Mouse (Mus musculus) ovary, postnatal 36 days (tissue): ENCODE measurements around the gene Mmp23.
"Not testable (repeated sequence)": the region's sequence is repeated elsewhere in the genome, so short reads cannot be mapped to it uniquely, and the experiment has no call there.

Source experiments
- DNase-seq: peaks from one replicate; pipeline ENCODE4 v3.0.0; 2022; ENCODE audit warnings: low spot score, mixed read lengths

Mmp23 gene

GRCm38 (mm10) chr4:155653086-155653450, at the start of gene Mmp23:
Mmp23 (minus strand) TSS chr4:155653384.
- peak; percentile 75 for DNase-seq

- DNase-seq, result no peak
These were observed 47.2 kb upstream of the Mmp23 start for GRCm38 (mm10) chr4:155700425-155700824.

GRCm38 (mm10) chr4:155696261-155697255, 43.4 kb upstream of the Mmp23 start:
- peak; percentile 8 for DNase-seq

- DNase-seq, result no peak
These were observed 42.4 kb upstream of the Mmp23 start for GRCm38 (mm10) chr4:155695531-155696062.

- DNase-seq, result peak; percentile 61
These were observed 41.6 kb upstream of the Mmp23 start for GRCm38 (mm10) chr4:155694482-155695401.

GRCm38 (mm10) chr4:155694111-155694481, 40.9 kb upstream of the Mmp23 start, which contains the start of gene Fndc10:
Fndc10 (plus strand) TSS chr4:155694342.
- peak; percentile 74 for DNase-seq

- no peak for DNase-seq
These were observed 39.2 kb upstream of the Mmp23 start for GRCm38 (mm10) chr4:155692421-155692820.

GRCm38 (mm10) chr4:155690571-155691375, 37.6 kb upstream of the Mmp23 start:
- no peak for DNase-seq

- not testable (repeated sequence) for DNase-seq
These were observed 34.6 kb upstream of the Mmp23 start for GRCm38 (mm10) chr4:155687764-155688163.

- not testable (repeated sequence) for DNase-seq
These were observed 30.6 kb upstream of the Mmp23 start for GRCm38 (mm10) chr4:155683670-155684277.

GRCm38 (mm10) chr4:155675991-155676390, 22.8 kb upstream of the Mmp23 start:
- no peak for DNase-seq

- DNase-seq, result no peak
These were observed 18.9 kb upstream of the Mmp23 start for GRCm38 (mm10) chr4:155672082-155672481.

GRCm38 (mm10) chr4:155670236-155670635, 17.1 kb upstream of the Mmp23 start:
- not testable (repeated sequence) for DNase-seq

GRCm38 (mm10) chr4:155669598-155670075, 16.5 kb upstream of the Mmp23 start:
- no peak for DNase-seq

GRCm38 (mm10) chr4:155668689-155669597, 15.8 kb upstream of the Mmp23 start, which contains the start of gene Mib2:
Mib2 (minus strand) TSS chr4:155669198.
- DNase-seq, result peak; percentile 94

- DNase-seq, result no peak
These were observed 13.7 kb upstream of the Mmp23 start for GRCm38 (mm10) chr4:155666903-155667302.

- DNase-seq, result peak; percentile 61
These were observed 7.5 kb upstream of the Mmp23 start for GRCm38 (mm10) chr4:155660641-155661040.

- no peak for DNase-seq
These were observed 5.8 kb upstream of the Mmp23 start for GRCm38 (mm10) chr4:155658961-155659360.

GRCm38 (mm10) chr4:155656214-155656751, 3.1 kb upstream of the Mmp23 start:
- no peak for DNase-seq
